Mouse (Mus musculus) ovary, postnatal 14 days (tissue): Measurements from ENCODE around the gene Setx.
"Not testable (repeated sequence)": the region's sequence is repeated elsewhere in the genome, so short reads cannot be mapped to it uniquely, and the experiment has no call there.

Experiments
- DNase-seq: peaks from one replicate; pipeline ENCODE4 v3.0.0; 2022; ENCODE audit warnings: low spot score

Gene Setx

GRCm38 (mm10) chr2:29123907-29124569 lies at the start of gene Setx:
Gene Setx (plus strand): TSS chr2:29124181.
- no peak for DNase-seq

DNA sequence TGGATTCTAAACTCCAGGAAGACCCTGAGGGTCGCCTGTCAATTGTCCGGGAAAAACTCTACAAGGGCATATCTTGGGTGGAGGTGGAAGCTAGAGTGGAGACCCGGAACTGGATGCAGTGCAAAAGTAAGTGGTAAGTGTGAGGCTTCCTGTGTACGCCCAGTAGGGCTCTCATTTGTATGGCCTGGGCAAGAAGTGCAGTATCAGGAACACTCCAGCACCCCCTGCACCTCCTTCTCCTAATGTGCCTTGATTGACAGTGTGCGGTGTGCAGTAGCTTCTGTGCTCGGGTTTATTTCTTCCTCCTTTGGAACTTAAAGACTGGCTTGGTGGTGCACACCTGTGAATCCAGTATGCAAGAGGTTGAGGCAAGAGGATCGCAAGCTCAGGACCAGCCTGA lies 49.3 kb upstream of the Setx start:
- no peak for DNase-seq

GRCm38 (mm10) chr2:29075331-29076070 lies 48.5 kb upstream of the Setx start:
- DNase-seq, result no peak

- DNase-seq, result no peak
Measured at GRCm38 (mm10) chr2:29076226-29076625, 47.8 kb upstream of the Setx start.

DNA sequence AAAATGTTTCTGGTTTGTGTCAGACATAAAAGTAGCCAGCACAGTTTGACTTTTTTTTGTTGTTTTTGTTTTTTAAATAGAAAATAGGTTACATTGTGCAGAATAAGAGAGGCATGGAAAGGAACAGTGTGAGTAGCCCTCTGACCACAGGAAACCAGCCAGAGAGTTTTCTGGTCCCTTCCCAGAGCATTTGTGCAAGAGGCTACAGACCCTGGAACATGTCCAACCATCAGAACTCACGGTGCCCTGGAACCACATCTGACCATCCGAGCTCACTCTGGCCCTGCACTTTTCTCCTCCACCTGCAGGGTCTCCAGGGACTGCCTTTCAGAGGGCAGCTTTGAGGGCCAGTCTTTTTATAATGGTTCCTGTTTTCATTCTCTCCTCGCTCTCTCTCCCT lies 42.0 kb upstream of the Setx start:
- peak; percentile 22 for DNase-seq

GRCm38 (mm10) chr2:29086026-29086425 lies 38.0 kb upstream of the Setx start:
- DNase-seq, result no peak

GRCm38 (mm10) chr2:29089276-29089675 lies 34.7 kb upstream of the Setx start:
- DNase-seq, result not testable (repeated sequence)

- no peak for DNase-seq
Measured at GRCm38 (mm10) chr2:29095674-29096073, 28.3 kb upstream of the Setx start.

DNA sequence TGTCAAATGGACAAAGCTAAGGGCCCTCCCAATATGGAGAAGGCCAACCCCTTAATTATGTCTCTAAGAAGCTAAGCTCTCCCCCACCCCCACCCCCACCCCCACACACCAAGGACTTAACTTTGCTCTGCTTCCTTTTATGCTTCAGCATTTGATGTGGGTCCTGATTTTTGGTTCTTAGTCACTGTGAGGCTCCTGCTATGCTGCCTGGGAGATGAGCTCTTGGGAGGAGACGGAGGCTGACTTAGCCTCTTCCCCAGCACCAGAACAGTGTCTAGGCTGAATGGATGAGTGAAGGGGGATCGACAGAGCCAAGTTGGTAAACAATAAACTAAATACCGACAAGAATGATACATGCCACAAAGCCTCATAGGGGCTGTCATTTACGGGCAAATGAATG lies 27.2 kb upstream of the Setx start:
- no peak for DNase-seq

- DNase-seq, result no peak
Measured at GRCm38 (mm10) chr2:29097465-29097864, 26.5 kb upstream of the Setx start.

DNA sequence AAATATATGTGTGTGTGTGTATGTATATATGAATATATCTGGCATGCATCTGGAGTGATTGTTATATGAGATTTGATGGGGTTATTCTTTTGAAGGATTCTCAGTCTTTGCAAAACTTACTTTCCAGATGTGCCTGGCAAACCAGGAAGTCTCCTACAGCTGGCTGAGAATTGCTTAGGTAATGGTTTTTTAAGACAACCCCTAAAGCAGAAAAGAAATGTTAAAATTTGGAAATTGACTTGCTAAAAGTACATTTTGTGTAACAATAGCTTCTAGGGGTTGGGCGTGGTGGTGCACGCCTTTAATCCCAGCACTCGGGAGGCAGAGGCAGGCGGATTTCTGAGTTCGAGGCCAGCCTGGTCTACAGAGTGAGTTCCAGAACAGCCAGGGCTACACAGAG lies 26.0 kb upstream of the Setx start:
- not testable (repeated sequence) for DNase-seq

GRCm38 (mm10) chr2:29098786-29099185 lies 25.2 kb upstream of the Setx start:
- no peak for DNase-seq

GRCm38 (mm10) chr2:29099646-29100045 lies 24.3 kb upstream of the Setx start:
- DNase-seq, result no peak

DNA sequence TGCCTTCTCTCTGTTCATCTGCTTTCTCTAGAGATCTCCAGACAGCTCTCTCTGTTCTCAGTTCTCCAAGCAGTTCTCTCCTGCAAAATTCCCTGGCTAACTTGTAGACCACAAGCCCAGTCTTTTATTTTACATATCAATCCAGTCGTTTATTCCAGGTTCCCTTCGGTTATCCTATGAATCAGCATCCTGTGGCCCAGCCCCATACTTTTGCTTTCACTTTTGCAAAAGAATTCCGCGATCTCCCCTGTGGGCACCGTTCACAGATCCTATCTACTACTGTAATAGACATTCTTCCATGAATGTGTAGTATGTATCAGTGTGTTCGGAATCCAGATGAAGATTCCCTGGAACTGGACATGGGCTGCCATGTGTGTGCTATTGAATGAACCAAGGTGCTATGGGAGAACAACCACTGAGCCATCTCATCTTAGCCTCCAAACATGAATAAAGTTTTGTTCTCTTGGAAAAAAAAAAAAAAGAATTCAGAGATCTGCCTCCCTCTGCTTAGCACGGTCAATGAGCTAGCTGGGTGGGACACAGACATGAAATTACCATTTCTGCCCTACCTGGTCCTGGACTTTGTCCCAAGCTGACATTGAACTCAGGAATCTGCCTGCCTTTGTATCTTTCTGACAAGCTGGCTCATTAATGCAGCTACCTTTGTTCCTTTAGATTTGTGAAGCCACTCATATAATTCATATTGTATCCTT lies 23.0 kb upstream of the Setx start:
- DNase-seq, result no peak

DNA sequence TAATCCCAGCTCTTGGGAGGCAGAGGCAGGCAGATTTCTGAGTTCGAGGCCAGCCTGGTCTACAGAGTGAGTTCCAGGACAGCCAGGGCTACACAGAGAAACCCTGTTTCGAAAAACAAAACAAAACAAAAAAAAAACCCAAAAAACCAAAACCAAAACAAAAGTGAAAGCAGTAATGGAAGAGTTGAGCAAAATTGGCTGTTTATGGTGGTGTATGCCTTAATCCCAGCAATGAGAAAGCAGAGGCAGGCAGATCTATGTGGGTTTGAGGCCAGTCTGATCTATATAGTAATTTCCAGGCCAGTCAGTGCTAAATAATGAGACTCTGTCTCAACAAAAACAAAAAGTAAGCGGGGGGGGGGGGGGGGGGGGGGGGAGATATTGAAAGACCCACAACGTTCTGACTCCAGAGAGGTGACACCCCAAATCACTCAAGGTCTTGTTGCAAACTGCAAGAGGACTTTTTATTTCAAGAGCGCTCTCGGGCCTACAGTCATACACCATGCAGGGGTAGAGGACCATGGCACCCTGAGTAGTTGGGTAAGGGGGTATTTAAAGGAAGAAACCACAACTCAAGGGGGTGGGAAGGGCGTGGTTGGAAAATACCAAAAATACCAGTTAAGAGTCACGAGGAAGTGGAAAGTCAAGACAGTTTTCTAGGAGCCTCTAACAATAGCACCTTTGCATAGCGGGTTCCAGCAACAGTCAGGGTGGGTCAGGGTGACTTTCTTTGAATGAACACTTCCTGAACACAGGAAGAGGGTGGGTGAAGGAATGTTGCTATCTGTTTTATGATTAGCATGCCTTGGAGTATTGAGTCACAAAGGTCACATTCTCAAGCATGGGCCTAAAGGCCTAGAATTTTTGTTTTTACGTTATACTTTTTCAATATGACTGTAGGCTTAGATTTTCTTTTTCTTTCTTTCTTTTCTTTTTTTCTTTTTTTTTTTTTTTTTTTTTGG lies 21.3 kb upstream of the Setx start:
- DNase-seq, result not testable (repeated sequence)

GRCm38 (mm10) chr2:29120969-29121368 lies 3.0 kb upstream of the Setx start:
- DNase-seq, result no peak

- DNase-seq, result no peak
Measured at GRCm38 (mm10) chr2:29122446-29122845, 1.5 kb upstream of the Setx start.

- no peak for DNase-seq
Measured at GRCm38 (mm10) chr2:29124571-29124935, 572 bp downstream of the Setx start.

DNA sequence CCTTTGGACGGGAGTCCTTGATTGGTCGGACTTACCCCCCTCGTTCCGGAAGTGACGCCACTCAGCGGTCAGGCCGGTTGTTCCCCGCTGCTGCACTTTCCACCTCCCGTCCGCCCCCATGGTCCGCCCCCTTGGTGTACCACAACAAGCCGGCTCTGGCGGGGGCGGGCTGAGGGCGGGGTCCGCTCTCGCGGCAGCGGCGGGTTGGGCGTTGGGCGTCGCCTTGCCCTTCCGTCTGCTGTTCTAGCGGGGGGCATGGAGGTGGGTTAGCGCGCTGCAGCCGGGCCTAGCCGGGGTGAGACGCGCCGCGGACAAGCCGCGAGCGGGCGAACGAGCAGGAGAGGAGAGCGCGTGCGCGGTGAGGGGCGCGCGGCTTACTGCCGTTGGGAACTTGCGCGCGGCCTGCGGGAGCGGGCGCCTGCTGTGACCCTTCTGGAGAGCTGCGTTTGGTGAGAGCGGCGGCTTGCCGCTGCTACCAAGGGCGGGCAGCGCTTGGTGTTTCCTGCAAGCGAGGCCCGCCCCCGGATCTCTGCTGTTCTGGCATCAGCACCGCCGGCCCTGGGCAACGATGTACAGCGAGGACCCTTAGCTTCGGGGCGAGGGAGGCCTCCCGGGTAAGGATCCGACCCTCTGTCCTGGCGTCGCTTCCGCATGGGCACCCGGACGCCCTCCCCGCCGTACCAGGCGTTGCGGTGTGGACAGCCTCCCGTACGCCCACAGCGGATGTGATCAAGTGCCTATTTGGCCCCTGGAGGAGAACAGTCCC lies 1.1 kb downstream of the Setx start:
- DNase-seq, result peak; percentile 98

GRCm38 (mm10) chr2:29130118-29130899 lies 6.3 kb downstream of the Setx start:
- DNase-seq, result no peak
